18 mouse cellular contexts compared by ENCODE assay signal in genomic region chr17:56229943-56230342, GRCm38 (mm10). TPM values are rescaled to one million over a fixed set of nuclear protein-coding genes. Genes with fewer than 3 reads are reported as not detected.
DNase-seq lines count a peak whose midpoint lies in the region; ATAC-seq lines count a peak whose summit lies in the region.
"Had no signal": no experiment of that assay in that cellular context is flagged by ENCODE, and none has a peak within 500 bp of the region (broad histone marks: within the 10 kb centered on the region; RNA-seq: fewer than 3 reads in every experiment).

No protein-coding gene starts in this region.

- peak; percentile 67 to 83 for DNase-seq in frontal cortex, postnatal 14 days (ENCODE audit: low spot score in 2 of 2)
- peak; percentile 62 for DNase-seq in layer of hippocampus, adult 9-10 months (ENCODE audit: low spot score)
- DNase-seq in left cerebral cortex, postnatal 10 days (ENCODE audit: extremely low spot score in 1 of 2, low spot score in 2 of 2): peak; percentile 74 to 82
- peak; percentile 50 for DNase-seq in right cerebral cortex, postnatal 4 days
- DNase-seq in ovary, adult 18-20 months (ENCODE audit: low spot score): no peak
- DNase-seq: cerebellum, adult 11-12 months; heart, postnatal 36 days; liver, postnatal 0 days; lung, postnatal 4 days had no signal

- H3K4me1 ChIP-seq in liver, embryonic 12.5 days: peaks cover 7% of the 10 kb centered on the region
- peaks cover 13% of the 10 kb centered on the region for H3K4me1 ChIP-seq in midbrain, embryonic 16.5 days (ENCODE audit: control insufficient read depth, insufficient read depth, low read length)
- H3K4me1 ChIP-seq: embryonic facial prominence, embryonic 15.5 days had no signal

- no peak overlapping the region for H3K9ac ChIP-seq in liver, embryonic 12.5 days
- H3K9ac ChIP-seq in midbrain, embryonic 16.5 days (ENCODE audit: low read depth, low read length): no peak overlapping the region
- H3K9ac ChIP-seq: embryonic facial prominence, embryonic 15.5 days; forebrain, embryonic 15.5 days; limb, embryonic 13.5 days; liver, postnatal 0 days; midbrain, embryonic 12.5 days had no signal

- intact Hi-C loops in left cerebral cortex, postnatal 10 days (cut with DNase I): no loop called here

- no peaks in the 10 kb centered on the region for H3K36me3 ChIP-seq in liver, embryonic 12.5 days
- no peaks in the 10 kb centered on the region for H3K36me3 ChIP-seq in midbrain, embryonic 16.5 days (ENCODE audit: control insufficient read depth, insufficient read depth, low read length)
- H3K36me3 ChIP-seq: embryonic facial prominence, embryonic 15.5 days; forebrain, embryonic 15.5 days; limb, embryonic 13.5 days; midbrain, embryonic 12.5 days had no signal

- ATAC-seq in liver, embryonic 12.5 days: no peak
- no peak for ATAC-seq in midbrain, embryonic 16.5 days
- ATAC-seq: activated CD4-positive, CD25-positive, alpha-beta regulatory T cell, adult 4 months; CD4-positive, CD25-positive, alpha-beta regulatory T cell, adult 4 months; forebrain, embryonic 15.5 days; hindbrain, postnatal 0 days; liver, postnatal 0 days had no signal

- H3K27ac ChIP-seq in liver, embryonic 12.5 days: no peak overlapping the region
- H3K27ac ChIP-seq in midbrain, embryonic 16.5 days (ENCODE audit: low read length): no peak overlapping the region
- H3K27ac ChIP-seq: embryonic facial prominence, embryonic 15.5 days; forebrain, embryonic 15.5 days; hindbrain, postnatal 0 days; limb, embryonic 13.5 days; midbrain, embryonic 12.5 days had no signal

- H3K4me2 ChIP-seq in liver, embryonic 12.5 days: no peak overlapping the region
- H3K4me2 ChIP-seq in midbrain, embryonic 16.5 days (ENCODE audit: low read length): no peak overlapping the region
- H3K4me2 ChIP-seq: embryonic facial prominence, embryonic 15.5 days; forebrain, embryonic 15.5 days; limb, embryonic 13.5 days; midbrain, embryonic 12.5 days had no signal

- 59% methylated on average over 10 of the region's 10 CpGs for WGBS in liver, embryonic 12.5 days (ENCODE audit: insufficient replicate concordance)
- 53% methylated on average over 10 of the region's 10 CpGs for WGBS in midbrain, embryonic 16.5 days

- peaks cover 21% of the 10 kb centered on the region for H3K27me3 ChIP-seq in liver, embryonic 12.5 days (replicated peaks)
- peaks cover 3% of the 10 kb centered on the region; the same call in 1 of the 2 replicates for H3K27me3 ChIP-seq in midbrain, embryonic 16.5 days (ENCODE audit: control insufficient read depth, insufficient read depth, low read depth, low read length)
- H3K27me3 ChIP-seq: embryonic facial prominence, embryonic 15.5 days; forebrain, embryonic 15.5 days; midbrain, embryonic 12.5 days had no signal

- H3K9me3 ChIP-seq in liver, embryonic 12.5 days (replicated peaks): no peaks in the 10 kb centered on the region
- H3K9me3 ChIP-seq in midbrain, embryonic 16.5 days (replicated peaks; ENCODE audit: control insufficient read depth, low read length, poor library complexity, severe bottlenecking): no peaks in the 10 kb centered on the region
- H3K9me3 ChIP-seq: embryonic facial prominence, embryonic 15.5 days; forebrain, embryonic 15.5 days; limb, embryonic 13.5 days; midbrain, embryonic 12.5 days had no signal

- no peak overlapping the region for H3K4me3 ChIP-seq in liver, embryonic 12.5 days
- H3K4me3 ChIP-seq in midbrain, embryonic 16.5 days (ENCODE audit: low read depth, low read length): no peak overlapping the region
- H3K4me3 ChIP-seq: embryonic facial prominence, embryonic 15.5 days; forebrain, embryonic 15.5 days; limb, embryonic 13.5 days; midbrain, embryonic 12.5 days had no signal

RNA-seq across cellular contexts. Expression of gene Dpp9, which starts 11.2 kb away (rescaled TPM):
- 10 to 100 TPM; 43.8 to 44.8 TPM for total RNA-seq in left cerebral cortex, postnatal 10 days (2021)
- 27.1 and 28.5 TPM in 2 replicates for polyA plus RNA-seq in liver, embryonic 12.5 days (2016; fragmentation: Nextera tagmentation; extraction: Ambion mirVana)
- polyA plus RNA-seq in midbrain, embryonic 16.5 days (2015; fragmentation: Nextera tagmentation; extraction: Ambion mirVana): 24.2 and 25.4 TPM in 2 replicates

RNA-seq across cellular contexts. Expression of gene Fem1a, which starts 26.7 kb away (rescaled TPM):
- total RNA-seq in left cerebral cortex, postnatal 10 days (2021): 10 to 100 TPM; 45.4 TPM
- polyA plus RNA-seq in liver, embryonic 12.5 days (2016; fragmentation: Nextera tagmentation; extraction: Ambion mirVana): 10.2 and 10.7 TPM in 2 replicates
- polyA plus RNA-seq in midbrain, embryonic 16.5 days (2015; fragmentation: Nextera tagmentation; extraction: Ambion mirVana): 15.5 and 18.2 TPM in 2 replicates

RNA-seq across cellular contexts. Expression of gene Mydgf, which starts 46.2 kb away (rescaled TPM):
- 10 to 100 TPM; 49.4 to 51.4 TPM for total RNA-seq in left cerebral cortex, postnatal 10 days (2021)
- 66.2 and 71.0 TPM in 2 replicates for polyA plus RNA-seq in liver, embryonic 12.5 days (2016; fragmentation: Nextera tagmentation; extraction: Ambion mirVana)
- 65.7 and 71.5 TPM in 2 replicates for polyA plus RNA-seq in midbrain, embryonic 16.5 days (2015; fragmentation: Nextera tagmentation; extraction: Ambion mirVana)

RNA-seq across cellular contexts. Expression of gene Ticam1, which starts 46.6 kb away (rescaled TPM):
- 1 to 10 TPM; 4.0 to 4.2 TPM for total RNA-seq in left cerebral cortex, postnatal 10 days (2021)
- 3.8 and 4.1 TPM in 2 replicates for polyA plus RNA-seq in liver, embryonic 12.5 days (2016; fragmentation: Nextera tagmentation; extraction: Ambion mirVana)
- 1.3 TPM in 2 replicates for polyA plus RNA-seq in midbrain, embryonic 16.5 days (2015; fragmentation: Nextera tagmentation; extraction: Ambion mirVana)
